Mouse (Mus musculus): ENCODE data around the gene Tunar. TPM values are rescaled to one million over a fixed set of nuclear protein-coding genes. Genes with fewer than 3 reads are reported as not detected.

Gene Tunar
- polyA plus RNA-seq, 1 experiment from 2014 or later: 0.46 TPM

Other genes with a start within 250 kb of the Tunar start
- not detected in 2 replicates for gene Tcl1b2, start 187.9 kb upstream of the Tunar start, polyA plus RNA-seq (2014; fragmentation: Nextera tagmentation; extraction: Ambion mirVana)
- not detected in 2 replicates for gene Tcl1b1, start 174.2 kb upstream of the Tunar start, polyA plus RNA-seq (2014; fragmentation: Nextera tagmentation; extraction: Ambion mirVana)
- not detected in 2 replicates for gene Tcl1b5, start 157.5 kb upstream of the Tunar start, polyA plus RNA-seq (2014; fragmentation: Nextera tagmentation; extraction: Ambion mirVana)
- gene Tcl1b3, start 142.8 kb upstream of the Tunar start, polyA plus RNA-seq (2014; fragmentation: Nextera tagmentation; extraction: Ambion mirVana): not detected in 2 replicates
- not detected in 2 replicates for gene Tcl1b4, start 131.9 kb upstream of the Tunar start, polyA plus RNA-seq (2014; fragmentation: Nextera tagmentation; extraction: Ambion mirVana)
- gene Tcl1, start 111.1 kb upstream of the Tunar start, polyA plus RNA-seq (2014; fragmentation: Nextera tagmentation; extraction: Ambion mirVana): not detected in 2 replicates
- 6.0 and 6.1 TPM in 2 replicates for gene D430019H16Rik, start 120.0 kb downstream of the Tunar start, polyA plus RNA-seq (2014; fragmentation: Nextera tagmentation; extraction: Ambion mirVana)
- gene Bdkrb2, start 229.4 kb downstream of the Tunar start, polyA plus RNA-seq (2014; fragmentation: Nextera tagmentation; extraction: Ambion mirVana): 0.17 and 0.21 TPM in 2 replicates